Mouse (Mus musculus): ENCODE measurements around the gene Znrf3.

- TF ChIP-seq CTCF (conservative IDR thresholded peaks at IDR 0.05; ENCODE audit: low read length) (no peak), NANOG (IDR thresholded peaks at IDR 0.05; ENCODE audit: borderline replicate concordance, low read length) (no peak), POU5F1 (IDR thresholded peaks at IDR 0.05; ENCODE audit: borderline replicate concordance, low read length) (no peak)
These were observed 63.4 kb downstream of the Znrf3 start for GRCm38 (mm10) chr11:5381226-5381625.

All from E14TG2a.4 (cell line).